Mouse (Mus musculus) CD4-positive, CD25-positive, alpha-beta regulatory T cell, adult 2 months (primary cell): ENCODE measurements at regions not wholly inside any gene's neighbourhood (a gene's known extent, or its start where the extent isn't known, plus 50 kb on each side); places are given as distances from the start of the nearest gene placed in this dataset.

Experiments used
- DNase-seq: peaks from one replicate; pipeline ENCODE4 v3.0.0-alpha.2; 2012; ENCODE audit warnings: low read depth, low spot score

DNA sequence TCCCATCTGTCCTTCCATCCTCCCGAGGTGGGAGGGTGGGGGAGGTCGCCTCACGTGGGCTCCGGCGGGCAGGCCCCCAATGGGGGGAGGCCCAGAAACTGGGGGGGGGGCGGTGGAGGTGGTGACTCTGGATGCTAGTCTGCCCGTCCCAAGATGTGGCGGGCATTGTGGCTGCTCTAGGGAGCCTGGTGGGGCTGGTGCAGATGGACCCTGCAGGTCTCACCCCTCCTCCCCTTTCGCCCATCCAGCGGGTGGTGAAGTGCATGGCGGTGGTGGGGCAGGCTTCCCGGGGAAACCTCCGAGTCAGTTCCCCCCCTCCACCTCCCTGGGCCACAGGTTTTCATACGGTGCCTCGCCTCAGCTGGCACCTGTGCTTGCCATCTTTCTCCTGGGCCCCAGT is 88.6 kb downstream of the Inhba start:
- no peak for DNase-seq

DNA sequence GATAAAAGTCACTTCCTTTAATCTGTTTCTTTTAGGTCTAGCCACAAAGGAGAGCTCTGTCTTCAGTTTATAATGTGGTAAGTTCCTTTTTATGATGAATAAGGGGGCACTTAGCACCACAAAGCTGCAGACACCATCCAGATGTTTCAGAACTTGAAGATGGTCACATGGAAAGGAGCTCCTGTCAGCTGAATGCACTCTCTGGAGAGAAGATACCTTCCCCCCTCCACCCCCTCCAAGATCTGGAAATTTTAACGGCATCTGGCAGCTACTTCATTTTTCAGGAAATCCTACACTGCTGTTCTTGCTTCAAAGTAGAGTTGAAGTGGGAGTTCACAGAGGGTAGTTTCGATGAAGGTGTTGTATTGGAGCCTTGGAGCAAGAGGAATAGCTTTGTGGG is 103.2 kb downstream of the Inhba start:
- no peak for DNase-seq

DNA sequence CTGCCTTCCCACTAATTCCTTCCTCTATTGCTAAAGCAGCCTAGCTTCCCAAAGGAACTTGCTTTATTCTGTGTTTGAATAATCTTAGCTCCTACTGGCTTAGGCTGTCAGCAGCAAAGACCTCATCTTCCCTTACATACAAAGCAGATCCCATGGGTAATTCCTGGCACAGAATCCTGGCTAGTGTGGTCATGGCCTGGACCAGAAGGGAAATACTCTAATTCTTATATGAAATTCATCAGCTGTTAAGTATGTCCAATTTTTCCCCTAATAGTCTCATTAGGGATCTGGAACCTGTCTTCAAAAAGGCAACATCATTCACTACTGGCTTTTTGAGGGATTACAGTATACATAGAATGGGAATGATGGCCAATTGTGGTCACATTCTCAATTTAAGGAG is 135.0 kb downstream of the Inhba start:
- DNase-seq: no peak

GRCm38 (mm10) chr13:16154926-16155325 is 143.3 kb downstream of the Inhba start:
- no peak for DNase-seq

- DNase-seq: no peak
Observed at GRCm38 (mm10) chr13:16165204-16165894, 153.7 kb downstream of the Inhba start.

GRCm38 (mm10) chr13:16196692-16197091 is 185.0 kb downstream of the Inhba start:
- DNase-seq: no peak

DNA sequence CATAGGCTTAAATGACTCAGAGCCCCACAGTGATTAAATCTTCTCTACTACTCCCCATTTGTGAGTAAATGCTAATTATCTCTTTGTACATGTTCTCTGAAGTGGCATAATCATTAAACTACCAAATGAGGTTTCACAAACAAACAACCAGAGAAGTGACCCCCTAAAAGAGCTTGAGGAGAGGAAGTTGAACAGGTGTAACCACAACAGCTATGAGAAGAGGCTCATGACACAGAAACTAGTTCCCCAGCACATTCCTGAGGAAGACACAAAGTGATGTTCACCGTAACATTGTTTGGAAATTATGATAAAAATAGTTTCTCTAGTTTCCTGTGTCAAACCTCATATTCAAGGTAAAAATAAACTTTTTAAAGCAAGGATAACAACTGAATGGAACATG is 188.4 kb downstream of the Inhba start:
- DNase-seq: no peak

DNA sequence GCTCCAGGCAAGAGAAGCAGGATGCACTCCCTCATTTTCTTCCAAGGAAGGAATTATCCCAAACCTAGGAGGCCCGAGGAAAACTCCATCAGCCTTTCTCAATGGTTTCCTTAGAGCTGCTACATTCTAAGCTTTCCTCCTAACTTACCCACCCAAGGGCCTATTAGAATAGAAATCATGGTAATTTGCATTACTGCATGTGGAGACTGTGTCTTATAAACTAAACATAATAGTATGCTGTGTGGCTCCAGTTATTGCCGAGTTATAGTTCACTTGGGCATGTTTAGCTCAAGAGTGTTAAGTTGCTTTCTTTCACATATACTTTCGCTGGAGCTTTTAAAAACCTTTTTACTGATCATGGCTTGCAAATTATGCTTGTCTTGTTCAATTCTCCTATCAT is 191.5 kb downstream of the Inhba start:
- DNase-seq: no peak

DNA sequence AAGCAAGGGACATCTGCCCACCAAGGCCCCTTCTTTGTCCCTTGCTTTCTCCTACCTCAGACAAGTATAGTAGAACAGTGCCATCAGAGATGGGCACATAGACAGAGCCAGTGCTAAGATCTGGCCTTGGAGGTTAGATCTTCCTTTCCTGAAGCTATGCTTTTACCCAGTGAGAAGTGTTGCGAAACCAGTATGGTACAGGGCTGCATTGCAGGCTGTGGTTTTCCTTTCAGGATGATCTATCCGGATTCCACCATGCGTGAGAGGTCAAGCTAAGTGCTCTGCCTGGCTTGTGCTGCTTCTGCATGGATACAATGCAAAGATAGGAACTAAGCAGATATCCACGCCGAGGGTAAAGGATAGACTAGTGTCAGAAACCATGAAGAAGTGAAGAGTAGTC is 192.4 kb downstream of the Inhba start:
- no peak for DNase-seq

GRCm38 (mm10) chr13:16211482-16211881 is 199.8 kb downstream of the Inhba start:
- no peak for DNase-seq

GRCm38 (mm10) chr13:16219877-16220276 is 208.2 kb downstream of the Inhba start:
- no peak for DNase-seq

GRCm38 (mm10) chr13:16222942-16223600 is 211.4 kb downstream of the Inhba start:
- DNase-seq: no peak

DNA sequence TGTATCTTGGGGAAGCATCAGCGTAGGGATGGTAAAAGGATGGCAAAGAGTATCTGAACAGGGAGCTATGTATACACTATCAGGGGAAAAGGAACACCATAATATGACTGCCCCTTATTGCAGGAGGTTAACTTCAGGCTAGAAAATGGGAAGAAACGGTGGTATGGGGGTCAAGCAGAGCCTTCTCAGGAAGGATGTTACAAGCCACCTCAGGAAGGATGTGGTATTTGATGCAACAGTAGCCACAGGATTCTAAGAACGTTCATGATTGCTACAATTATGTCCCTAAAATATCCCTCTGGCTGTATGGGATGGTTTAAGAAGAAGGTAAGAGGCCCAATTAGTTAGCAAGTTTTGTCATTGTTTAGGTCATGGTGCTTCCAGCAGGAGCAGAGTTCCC is 249.5 kb downstream of the Inhba start:
- no peak for DNase-seq

- DNase-seq: no peak
Observed at GRCm38 (mm10) chr13:16279974-16280373, 268.3 kb downstream of the Inhba start.

- DNase-seq: no peak
Observed at GRCm38 (mm10) chr13:16280742-16281141, 269.1 kb downstream of the Inhba start.

DNA sequence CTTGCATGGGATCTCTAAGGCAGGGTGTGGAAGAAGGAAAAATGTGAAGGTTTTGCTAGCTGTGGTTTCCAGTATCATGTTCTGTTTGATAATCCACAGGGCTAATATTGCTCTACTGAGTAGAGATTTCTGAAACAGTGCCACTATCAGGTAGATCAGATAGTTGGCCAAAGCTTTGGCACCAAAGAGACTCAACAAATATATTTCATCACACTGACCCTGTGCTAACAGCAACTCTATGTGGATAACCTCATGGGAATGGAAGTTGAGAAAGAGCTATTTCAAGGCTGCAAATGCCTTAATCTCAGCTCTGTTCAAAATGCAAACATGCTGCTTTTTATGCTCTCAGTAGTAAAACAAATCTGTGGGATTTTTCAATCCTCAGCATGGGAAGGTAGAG is 270.1 kb downstream of the Inhba start:
- no peak for DNase-seq

DNA sequence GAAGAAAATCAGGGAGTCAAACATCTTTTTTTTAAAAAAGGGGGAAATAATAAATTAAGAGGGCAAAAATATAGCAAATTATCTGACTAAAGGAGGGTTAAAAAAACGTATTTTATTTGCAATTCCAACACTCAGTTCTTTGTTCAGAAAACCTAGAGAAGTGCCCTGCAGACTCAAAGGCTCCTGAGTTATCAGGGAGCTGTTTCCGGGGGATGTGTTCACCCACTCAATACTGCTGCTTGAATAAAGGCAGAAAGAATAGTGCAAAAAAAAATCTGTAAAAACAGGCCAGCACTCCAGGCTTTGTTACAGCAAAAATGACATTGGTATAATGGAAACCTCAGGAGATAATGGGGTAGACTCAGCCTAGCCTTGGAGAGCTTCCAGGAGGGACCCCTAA is 270.6 kb downstream of the Inhba start:
- DNase-seq: no peak

DNA sequence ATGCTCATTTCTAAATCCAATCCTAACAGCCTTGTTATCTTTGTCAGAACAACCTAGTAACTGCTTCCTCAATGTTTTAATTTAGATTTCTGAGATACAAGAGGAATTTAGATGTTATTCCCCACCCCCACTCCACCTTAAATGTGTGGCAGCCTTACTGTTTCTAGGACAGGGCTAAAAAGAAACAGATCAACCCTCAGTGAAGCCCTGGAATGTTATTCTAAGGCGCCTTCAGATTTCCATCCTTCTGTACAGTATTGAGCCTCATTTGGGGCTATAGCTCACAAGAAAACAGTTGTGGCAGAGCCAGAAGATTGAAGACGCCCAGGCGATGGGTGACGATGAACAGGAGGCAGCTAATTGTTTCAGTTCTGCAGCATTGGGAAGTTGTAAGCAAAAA is 271.7 kb downstream of the Inhba start:
- DNase-seq: no peak

- DNase-seq: no peak
Observed at GRCm38 (mm10) chr13:16289633-16290032, 278.0 kb downstream of the Inhba start.

DNA sequence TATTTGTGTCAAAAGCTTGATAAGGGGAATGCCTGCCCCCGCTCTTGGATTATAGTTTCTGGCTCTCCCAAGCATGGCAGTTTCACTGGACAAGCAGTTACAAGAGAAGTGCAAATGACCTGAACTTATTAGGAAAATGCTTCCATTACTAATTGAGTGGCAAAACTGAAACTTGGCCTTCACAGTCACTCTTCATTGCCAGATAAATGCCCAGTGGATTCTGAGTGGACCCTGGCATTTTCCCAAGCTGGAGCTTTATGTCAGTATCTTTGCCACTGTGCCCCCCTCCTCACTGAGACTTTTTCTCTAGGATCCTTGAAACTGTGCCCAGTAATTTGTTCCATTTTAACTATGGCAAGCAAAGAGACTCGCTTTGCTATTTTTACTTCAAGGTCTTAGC is 279.1 kb downstream of the Inhba start:
- no peak for DNase-seq

DNA sequence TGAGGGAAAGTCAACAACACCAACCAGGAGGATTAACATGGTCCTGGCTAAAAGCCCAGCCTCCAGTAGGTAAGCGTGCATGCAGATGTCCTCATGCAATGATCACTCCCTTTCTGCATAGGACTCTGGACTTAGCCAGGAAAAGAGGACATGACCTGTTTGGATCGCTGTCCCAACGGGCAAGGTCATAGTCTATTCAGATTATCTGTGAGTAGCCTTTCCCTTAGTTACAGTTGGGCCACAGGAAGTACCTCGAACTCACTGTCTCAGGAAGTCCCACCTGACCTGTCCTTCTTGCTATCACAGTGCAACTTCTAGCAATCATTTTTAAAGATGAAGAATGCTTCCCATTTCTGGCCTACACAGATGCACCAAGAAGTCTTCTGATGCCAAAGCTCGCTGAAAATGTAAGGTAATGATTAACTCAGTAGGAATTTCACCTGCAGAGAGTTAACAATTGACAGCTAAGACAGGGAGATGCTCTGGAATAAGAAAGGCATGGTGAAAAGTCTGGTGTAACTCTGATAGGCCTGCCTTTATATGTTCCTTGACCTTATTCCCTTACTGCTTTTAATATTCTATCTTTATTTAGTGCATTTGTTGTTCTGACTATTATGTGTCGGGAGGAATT is 280.1 kb downstream of the Inhba start:
- no peak for DNase-seq

- DNase-seq: no peak
Observed at GRCm38 (mm10) chr13:16299756-16300155, 288.1 kb downstream of the Inhba start.

DNA sequence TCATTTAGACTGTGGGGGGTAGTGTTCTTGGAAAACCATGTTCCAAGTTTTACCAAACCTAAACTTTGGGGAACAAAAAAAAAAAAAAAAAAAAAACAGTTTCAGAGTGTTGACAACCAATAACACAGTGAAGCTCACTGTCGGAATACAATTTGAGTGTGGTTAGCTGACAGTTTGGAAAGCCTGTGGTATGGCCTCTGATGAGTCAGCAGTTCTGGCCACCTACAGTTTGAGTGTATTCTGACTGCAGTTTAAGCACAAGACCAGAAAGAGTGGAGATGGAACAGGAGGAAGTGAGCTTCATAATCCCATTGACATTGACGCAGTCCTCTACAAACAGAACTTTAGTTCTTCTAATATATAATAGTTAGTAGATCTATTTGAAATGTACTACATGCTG is 303.0 kb downstream of the Inhba start:
- DNase-seq: no peak
